ENCODE assay signal across 9 mouse cellular contexts in the genomic region with DNA sequence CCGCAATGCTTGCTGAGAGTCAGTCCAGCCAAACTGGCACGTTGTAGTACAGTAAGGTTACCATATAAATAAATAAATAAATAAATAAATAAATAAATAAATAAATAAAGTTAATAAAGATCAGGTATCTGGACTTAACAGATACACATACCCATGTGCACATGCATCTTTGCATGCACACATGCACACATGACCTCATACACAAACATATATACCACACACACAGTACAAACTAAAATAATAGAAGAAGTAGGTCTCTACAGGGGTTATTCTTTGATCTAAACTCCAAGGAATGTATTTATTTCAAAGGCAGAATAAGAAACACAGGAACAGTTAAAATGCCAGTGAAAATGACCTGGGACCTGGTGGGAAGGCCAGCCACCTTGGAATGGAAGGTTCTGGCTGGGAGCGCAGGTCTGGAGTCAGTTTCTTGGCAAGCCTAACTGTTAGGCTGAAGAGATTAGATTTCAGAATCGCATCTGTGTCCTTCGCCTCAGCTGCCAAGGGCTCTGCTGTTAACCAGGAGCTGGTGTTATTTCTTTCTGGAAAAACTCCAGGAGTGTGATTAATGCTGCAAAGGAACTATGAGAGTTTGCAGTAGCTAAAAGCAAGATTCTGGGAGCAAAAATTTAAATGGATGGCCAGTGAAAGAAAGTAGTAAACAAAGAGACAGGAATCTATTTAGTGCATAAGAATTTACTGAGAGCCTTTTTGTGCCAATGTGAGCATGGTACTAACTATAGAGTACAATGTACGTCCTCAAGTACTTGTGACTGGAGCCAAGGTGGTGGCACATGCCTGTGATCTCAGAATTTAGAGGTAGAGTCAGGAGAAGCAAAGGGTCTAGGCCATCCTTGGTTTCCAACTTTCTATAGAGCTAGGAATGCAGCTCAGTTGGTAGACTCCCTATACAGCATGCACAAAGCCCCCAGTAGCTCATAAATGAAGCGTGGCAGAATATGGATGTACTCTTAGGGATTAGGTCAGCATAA. TPM values are rescaled to one million over a fixed set of nuclear protein-coding genes. Genes with fewer than 3 reads are reported as not detected.
DNase-seq lines count a peak whose midpoint lies in the region; ATAC-seq and TF ChIP-seq lines count a peak whose summit lies in the region.
"Had no signal": no experiment of that assay in that cellular context is flagged by ENCODE, and none has a peak within 500 bp of the region (broad histone marks: within the 10 kb centered on the region; RNA-seq: fewer than 3 reads in every experiment).

No protein-coding gene starts in this region.

- no peaks in the 10 kb centered on the region for H3K9me3 ChIP-seq in hindbrain, embryonic 15.5 days
- H3K9me3 ChIP-seq in hindbrain, embryonic 13.5 days = no peaks in the 10 kb centered on the region

- H3K9ac ChIP-seq in hindbrain, embryonic 15.5 days = no peak overlapping the region
- no peak overlapping the region for H3K9ac ChIP-seq in hindbrain, embryonic 13.5 days
- H3K9ac ChIP-seq: liver, embryonic 14.5 days had no signal

- H3K27me3 ChIP-seq in hindbrain, embryonic 15.5 days = no peaks in the 10 kb centered on the region
- H3K27me3 ChIP-seq in hindbrain, embryonic 13.5 days = no peaks in the 10 kb centered on the region
- no peaks in the 10 kb centered on the region for H3K27me3 ChIP-seq in thymus, adult 2 months (ENCODE audit: control insufficient read depth, insufficient read depth, low read length)

- no peaks in the 10 kb centered on the region for H3K36me3 ChIP-seq in hindbrain, embryonic 15.5 days
- H3K36me3 ChIP-seq in hindbrain, embryonic 13.5 days = no peaks in the 10 kb centered on the region
- H3K36me3 ChIP-seq in thymus, adult 2 months (ENCODE audit: control insufficient read depth, insufficient read depth, low read length) = no peaks in the 10 kb centered on the region

- 77% methylated on average over 7 of the region's 7 CpGs for WGBS in hindbrain, embryonic 15.5 days
- 88% methylated on average over 7 of the region's 7 CpGs for WGBS in hindbrain, embryonic 13.5 days
- WGBS in thymus, adult 2 months = 95% methylated on average over 7 of the region's 7 CpGs

- H3K27ac ChIP-seq in hindbrain, embryonic 15.5 days (replicated peaks) = 0 out of 2 replicates have a peak overlapping the region, but pooled peaks have one; percentile 6
- H3K27ac ChIP-seq in hindbrain, embryonic 13.5 days = no peak overlapping the region
- no peak overlapping the region for H3K27ac ChIP-seq in thymus, adult 2 months (ENCODE audit: control insufficient read depth, insufficient read depth, low read length)
- H3K27ac ChIP-seq: liver, embryonic 14.5 days had no signal

- no peak for TF ChIP-seq POLR2A in thymus, adult 2 months (IDR thresholded peaks at IDR 0.05; ENCODE audit: control insufficient read depth, extremely low read depth, insufficient read depth, low read length, poor library complexity)

- DNase-seq in MN1 (ENCODE audit: low spot score) (peak; percentile 76), liver (no peak)
- DNase-seq in fibroblast of lung, adult 2 months (ENCODE audit: low read depth) = peak; percentile 86
- peak; percentile 56 for DNase-seq in heart, postnatal 4 days
- DNase-seq in urinary bladder, postnatal 10 days (ENCODE audit: low spot score) = no peak
- no peak for DNase-seq in thymus, adult 2 months

- ATAC-seq in hindbrain, embryonic 15.5 days (ENCODE audit: low FRiP score, low read depth) = no peak
- ATAC-seq in hindbrain, embryonic 13.5 days (ENCODE audit: low FRiP score) = no peak

- H3K4me1 ChIP-seq in hindbrain, embryonic 15.5 days (replicated peaks) = no peaks in the 10 kb centered on the region
- H3K4me1 ChIP-seq in hindbrain, embryonic 13.5 days (replicated peaks) = no peaks in the 10 kb centered on the region
- no peaks in the 10 kb centered on the region for H3K4me1 ChIP-seq in thymus, adult 2 months (replicated peaks; ENCODE audit: control insufficient read depth, insufficient read depth, low read length)

- H3K4me3 ChIP-seq in hindbrain, embryonic 15.5 days = no peak overlapping the region
- no peak overlapping the region for H3K4me3 ChIP-seq in hindbrain, embryonic 13.5 days
- H3K4me3 ChIP-seq in thymus, adult 2 months (ENCODE audit: control insufficient read depth, insufficient read depth, low read length) = no peak overlapping the region

- TF ChIP-seq CTCF in thymus, adult 2 months (IDR thresholded peaks at IDR 0.05; ENCODE audit: borderline replicate concordance, control insufficient read depth, extremely low read depth, insufficient read depth, low read length, poor library complexity) = no peak

- no peak overlapping the region for H3K4me2 ChIP-seq in hindbrain, embryonic 15.5 days
- H3K4me2 ChIP-seq in hindbrain, embryonic 13.5 days = no peak overlapping the region

RNA-seq across cellular contexts. Expression of a gene that starts 18.1 kb away (rescaled TPM):
- polyA plus RNA-seq in hindbrain, embryonic 15.5 days (2015; fragmentation: Nextera tagmentation; extraction: Ambion mirVana) = 34.8 and 35.8 TPM in 2 replicates
- polyA plus RNA-seq in hindbrain, embryonic 13.5 days (2015; fragmentation: Nextera tagmentation; extraction: Ambion mirVana) = 27.7 and 34.8 TPM in 2 replicates
- 10 to 100 TPM; 79.2 to 82.8 TPM for total RNA-seq in heart, postnatal 4 days (2021)
- polyA plus RNA-seq in thymus, adult 2 months (2012; rRNA removed) = 3.8 and 5.5 TPM in 2 replicates

Comparison
In these comparisons a context has a peak if more than half of its experiments do, and no peak if none do; other contexts are left out.
1. DNase-seq: peak in MN1 (single experiment), fibroblast of lung, adult 2 months (single experiment) and heart, postnatal 4 days (single experiment); none in urinary bladder, postnatal 10 days (single experiment), thymus, adult 2 months (single experiment) and liver (single experiment).